Mouse (Mus musculus) liver, embryonic 16.5 days (tissue): ENCODE data around the gene Acot3. TPM values are rescaled to one million over a fixed set of nuclear protein-coding genes. Genes with fewer than 3 reads are reported as not detected.
"Not testable (repeated sequence)": the region's sequence is repeated elsewhere in the genome, so short reads cannot be mapped to it uniquely, and the experiment has no call there.

ENCODE experiments used
- ATAC-seq: fragments of 200-750 bp; cut with Nextera tagmentation; 2 replicates; pipeline ENCODE4 v1.8.0; 2017; ENCODE audit warnings: low read depth, mild to moderate bottlenecking, moderate number of reproducible peaks, moderate library complexity
- H3K27ac ChIP-seq: fragments of 300-500 bp; sonication (generic); 2 replicates; pipeline ENCODE4 v1.5.1; 2014; ENCODE audit warnings: mild to moderate bottlenecking, low read length
- H3K27me3 ChIP-seq: fragments of 300-500 bp; sonication (generic); 2 replicates; pipeline ENCODE4 v1.6.1; 2014; ENCODE audit warnings: low read depth, low read length, mixed read lengths; ENCODE audit not compliant: control insufficient read depth, insufficient read depth
- H3K36me3 ChIP-seq: fragments of 300-500 bp; sonication (generic); 2 replicates; pipeline ENCODE4 v1.6.1; 2014; ENCODE audit warnings: mild to moderate bottlenecking; ENCODE audit not compliant: control insufficient read depth, insufficient read depth
- H3K4me1 ChIP-seq: fragments of 300-500 bp; sonication (generic); 2 replicates; pipeline ENCODE4 v1.6.1; 2014; ENCODE audit warnings: low read depth, low read length, mixed read lengths; ENCODE audit not compliant: control insufficient read depth
- H3K4me2 ChIP-seq: fragments of 300-500 bp; sonication (generic); 2 replicates; pipeline ENCODE4 v1.6.1; 2014; ENCODE audit warnings: low read depth, low read length, mixed read lengths
- H3K4me3 ChIP-seq: fragments of 300-500 bp; sonication (generic); 2 replicates; pipeline ENCODE4 v1.5.1; 2014; ENCODE audit warnings: low read depth, mild to moderate bottlenecking, low read length
- H3K9ac ChIP-seq: fragments of 300-500 bp; sonication (generic); 2 replicates; pipeline ENCODE4 v1.6.1; 2014; ENCODE audit warnings: low read depth, low read length
- H3K9me3 ChIP-seq: fragments of 300-500 bp; sonication (generic); replicated peaks from 2 replicates; pipeline ENCODE4 v1.6.1; 2016; ENCODE audit warnings: low read length; ENCODE audit not compliant: control insufficient read depth
- WGBS: fragments of 180-500 bp; shearing (Covaris S2); extraction: QIAGEN DNeasy Blood & Tissue Kit; methylation state at CpG from one replicate; pipeline ENCODE4 v1.1.7; 2014; ENCODE audit not compliant: insufficient replicate concordance; 5-methylcytosine and 5-hydroxymethylcytosine counted together
- polyA plus RNA-seq: library from polyadenylated mRNA; unstranded; fragments of >200 nt; fragmentation: Nextera tagmentation; extraction: Ambion mirVana; gene quantifications from 2 replicates; pipeline ENCODE4 v1.2.1, GENCODE M21; 2015

The Acot3 gene
- polyA plus RNA-seq, 1 experiment from 2014 or later, result 6.7 TPM

DNA sequence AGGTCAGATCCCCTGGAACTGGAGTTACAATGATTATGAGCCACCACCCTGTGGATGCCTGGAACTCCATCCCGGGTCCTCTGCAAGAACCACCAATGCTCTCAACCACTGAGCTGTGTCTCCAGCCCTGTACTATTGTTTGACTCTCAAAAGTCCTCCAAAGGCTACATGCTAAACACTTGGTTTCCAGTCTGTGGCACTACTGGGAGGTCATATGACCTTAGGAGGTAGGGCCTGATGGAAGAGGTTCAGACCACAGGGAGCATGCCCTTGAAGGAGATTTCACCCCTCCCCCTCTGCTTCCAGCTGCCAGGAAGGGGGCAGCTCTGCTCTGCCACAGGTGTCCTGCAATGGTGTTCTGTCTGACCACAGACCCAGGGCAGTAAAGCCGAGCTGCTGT is 18.6 kb upstream of the Acot3 start:
- not testable (repeated sequence) for ATAC-seq, H3K27ac ChIP-seq, H3K4me1 ChIP-seq, H3K4me2 ChIP-seq, H3K9me3 ChIP-seq, H3K4me3 ChIP-seq, H3K36me3 ChIP-seq, H3K27me3 ChIP-seq, H3K9ac ChIP-seq
- WGBS, result 36% methylated on average over 2 of the region's 2 CpGs

- no peak overlapping the region for H3K27ac ChIP-seq
- no peak overlapping the region for H3K4me3 ChIP-seq
- peaks cover 3% of the 10 kb centered on the region; the same call in 1 of the 2 replicates for H3K4me1 ChIP-seq
- H3K9ac ChIP-seq, result no peak overlapping the region
- H3K27me3 ChIP-seq, result peaks cover 5% of the 10 kb centered on the region; the same call in 1 of the 2 replicates
- 9% methylated on average over 4 of the region's 4 CpGs for WGBS
- H3K9me3 ChIP-seq, result no peaks in the 10 kb centered on the region
- no peak overlapping the region for H3K4me2 ChIP-seq
- no peak for ATAC-seq
- H3K36me3 ChIP-seq, result no peaks in the 10 kb centered on the region
Measured at GRCm38 (mm10) chr12:84034108-84034507, 17.8 kb upstream of the Acot3 start.

- Histone ChIP-seq H3K9ac (peak within 1 kb of the TSS; percentile 20; the same call in 1 of the 2 replicates), H3K27ac (peak within 1 kb of the TSS; percentile 41; the same call in 1 of the 2 replicates), H3K4me2 (peak within 1 kb of the TSS; percentile 57), H3K4me3 (peak within 1 kb of the TSS; percentile 54)
- WGBS, result 8% methylated on average over 28 of the region's 32 CpGs
- peak; percentile 71 for ATAC-seq
- not testable (repeated sequence) for H3K27me3 ChIP-seq, H3K4me1 ChIP-seq, H3K9me3 ChIP-seq, H3K36me3 ChIP-seq
Measured at GRCm38 (mm10) chr12:84038241-84038640, 13.7 kb upstream of the Acot3 start, which contains the start of gene Acot4. Acot4 (plus strand) TSS chr12:84038379.

DNA sequence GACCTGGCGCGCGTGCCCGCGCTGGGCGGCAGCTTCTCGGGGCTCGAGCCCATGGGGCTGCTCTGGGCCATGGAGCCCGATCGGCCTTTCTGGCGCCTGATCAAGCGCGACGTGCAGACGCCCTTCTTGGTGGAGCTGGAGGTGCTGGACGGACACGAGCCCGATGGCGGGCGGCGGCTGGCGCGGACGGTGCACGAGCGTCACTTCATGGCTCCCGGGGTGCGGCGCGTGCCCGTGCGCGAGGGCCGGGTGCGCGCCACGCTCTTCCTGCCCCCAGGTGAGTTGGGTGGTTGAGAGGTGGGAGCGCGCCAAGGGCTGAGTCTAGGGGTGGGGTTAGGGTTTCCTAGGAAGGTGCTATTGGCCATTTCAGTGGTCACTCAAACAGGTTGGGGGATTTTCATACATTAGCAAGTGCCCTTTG is 13.2 kb upstream of the Acot3 start, which contains the start of gene Gm49366:
Gm49366 (plus strand) TSS at position 245 of the 421 bp plus-strand sequence.
- peak within 1 kb of the TSS; percentile 20; the same call in 1 of the 2 replicates for H3K9ac ChIP-seq
- H3K36me3 ChIP-seq, H3K4me1 ChIP-seq, H3K27me3 ChIP-seq, H3K9me3 ChIP-seq: not testable (repeated sequence)
- peak within 1 kb of the TSS; percentile 57 for H3K4me2 ChIP-seq
- peak; percentile 72 for ATAC-seq
- peak within 1 kb of the TSS; percentile 41; the same call in 1 of the 2 replicates for H3K27ac ChIP-seq
- 4% methylated on average over 39 of the region's 39 CpGs for WGBS
- H3K4me3 ChIP-seq, result peak within 1 kb of the TSS; percentile 54

- Histone ChIP-seq H3K27me3 (peaks cover 5% of the 10 kb centered on the region; the same call in 1 of the 2 replicates), H3K9ac (no peak overlapping the region), H3K4me1 (peaks cover 2% of the 10 kb centered on the region; the same call in 1 of the 2 replicates), H3K27ac (peak overlapping the region; percentile 52; the same call in 1 of the 2 replicates), H3K4me2 (no peak overlapping the region), H3K9me3 (no peaks in the 10 kb centered on the region), H3K36me3 (no peaks in the 10 kb centered on the region), H3K4me3 (no peak overlapping the region)
- ATAC-seq, result peak; percentile 67
- 51% methylated on average over 5 of the region's 5 CpGs for WGBS
Measured at GRCm38 (mm10) chr12:84042248-84042647, 9.7 kb upstream of the Acot3 start.

GRCm38 (mm10) chr12:84044045-84044444 is 7.9 kb upstream of the Acot3 start:
- WGBS, result 37% methylated on average over 2 of the region's 2 CpGs
- Histone ChIP-seq H3K27ac (no peak overlapping the region), H3K9ac (no peak overlapping the region), H3K4me3 (no peak overlapping the region), H3K9me3 (no peaks in the 10 kb centered on the region), H3K4me2 (no peak overlapping the region), H3K4me1 (peaks cover 2% of the 10 kb centered on the region; the same call in 1 of the 2 replicates), H3K27me3 (no peaks in the 10 kb centered on the region), H3K36me3 (no peaks in the 10 kb centered on the region)
- ATAC-seq, result 0 out of 2 replicates have a peak, but pooled peaks have one; percentile 25

DNA sequence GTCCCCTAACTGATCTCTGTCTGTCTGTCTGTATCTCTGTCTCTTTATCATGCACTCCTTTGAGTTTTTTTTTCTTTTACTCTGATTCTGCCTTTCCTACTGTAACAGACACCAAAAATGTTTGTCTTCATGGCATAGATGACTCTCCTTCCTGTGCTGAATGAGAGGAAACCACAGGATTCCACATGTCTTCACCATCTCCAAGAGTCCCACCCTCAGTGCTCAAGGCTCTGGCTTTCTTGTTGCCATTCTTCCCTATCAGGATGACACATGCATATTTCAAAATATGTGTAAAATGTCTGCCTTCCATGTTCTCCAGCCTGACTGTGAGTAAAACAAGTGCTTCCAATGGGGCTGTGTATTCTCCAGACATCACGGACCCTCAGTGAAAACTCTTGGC is 5.0 kb upstream of the Acot3 start:
- Histone ChIP-seq H3K4me2 (no peak overlapping the region), H3K4me1 (peaks cover 2% of the 10 kb centered on the region; the same call in 1 of the 2 replicates), H3K9me3 (no peaks in the 10 kb centered on the region), H3K36me3 (no peaks in the 10 kb centered on the region), H3K4me3 (no peak overlapping the region), H3K9ac (no peak overlapping the region), H3K27me3 (no peaks in the 10 kb centered on the region), H3K27ac (no peak overlapping the region)
- 73% methylated on average over 1 of the region's 1 CpGs for WGBS
- ATAC-seq, result no peak

DNA sequence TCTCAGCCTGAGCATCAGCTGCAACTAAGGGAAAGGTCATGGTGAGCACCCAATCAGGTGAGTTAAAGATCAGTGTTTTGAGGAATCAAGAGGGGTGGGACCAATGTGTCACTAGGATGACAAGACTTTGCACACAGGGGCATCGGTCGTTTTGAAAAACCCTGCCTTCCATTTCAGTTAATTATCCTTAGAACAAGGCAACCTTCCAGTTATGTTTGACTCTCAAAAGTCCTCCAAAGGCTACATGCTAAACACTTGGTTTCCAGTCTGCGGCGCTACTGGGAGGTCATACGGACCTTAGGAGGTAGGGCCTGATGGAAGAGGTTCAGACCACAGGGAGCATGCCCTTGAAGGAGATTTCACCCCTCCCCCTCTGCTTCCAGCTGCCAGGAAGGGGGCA is 1.2 kb upstream of the Acot3 start:
- H3K4me2 ChIP-seq, ATAC-seq, H3K4me1 ChIP-seq, H3K4me3 ChIP-seq, H3K27ac ChIP-seq, H3K36me3 ChIP-seq, H3K9me3 ChIP-seq, H3K9ac ChIP-seq: not testable (repeated sequence)
- WGBS, result 64% methylated on average over 5 of the region's 5 CpGs
- peaks cover 20% of the 10 kb centered on the region for H3K27me3 ChIP-seq

- Histone ChIP-seq H3K27me3 (peaks cover 20% of the 10 kb centered on the region), H3K4me2 (peak overlapping the region; percentile 41), H3K27ac (peak overlapping the region; percentile 12; the same call in 1 of the 2 replicates), H3K9ac (no peak overlapping the region), H3K4me3 (peak overlapping the region; percentile 51), H3K9me3 (no peaks in the 10 kb centered on the region), H3K36me3 (no peaks in the 10 kb centered on the region), H3K4me1 (no peaks in the 10 kb centered on the region)
- no peak for ATAC-seq
- 52% methylated on average over 7 of the region's 7 CpGs for WGBS
Measured at GRCm38 (mm10) chr12:84052609-84053008, 665 bp downstream of the Acot3 start.
